Mouse (Mus musculus) liver, embryonic 18 days (tissue): ENCODE data around the gene Spaca5. TPM values are rescaled to one million over a fixed set of nuclear protein-coding genes. Genes with fewer than 3 reads are reported as not detected.

Source experiments
- polyA plus RNA-seq: library from polyadenylated mRNA; depleted of rRNA; stranded (reverse); fragments of >200 nt; gene quantifications from 2 replicates; pipeline ENCODE4 v1.2.3, GENCODE M21; 2012; rRNA removed

The Spaca5 gene
- not detected in 2 replicates for polyA plus RNA-seq

DNA sequence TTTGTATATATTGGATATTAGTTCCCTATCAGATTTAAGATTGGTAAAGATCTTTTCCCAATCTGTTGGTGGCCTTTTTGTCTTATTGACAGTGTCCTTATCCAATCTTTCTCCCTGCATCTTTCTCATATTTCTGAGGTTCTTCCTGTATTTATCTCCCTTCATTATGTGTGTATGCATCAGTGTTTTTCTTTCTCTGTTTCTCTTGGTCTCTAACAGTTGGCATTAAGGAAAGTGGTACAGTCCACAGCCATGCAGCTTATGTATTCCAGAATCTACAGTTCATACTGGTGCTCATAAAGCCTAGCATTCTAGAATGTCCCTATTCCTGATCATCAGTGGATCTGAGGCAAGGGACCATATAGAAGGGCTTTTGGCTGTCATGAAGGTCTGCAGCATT lies at the start of gene Spaca5:
Spaca5 (plus strand) TSS at position 301 of the 400 bp plus-strand sequence.

DNA sequence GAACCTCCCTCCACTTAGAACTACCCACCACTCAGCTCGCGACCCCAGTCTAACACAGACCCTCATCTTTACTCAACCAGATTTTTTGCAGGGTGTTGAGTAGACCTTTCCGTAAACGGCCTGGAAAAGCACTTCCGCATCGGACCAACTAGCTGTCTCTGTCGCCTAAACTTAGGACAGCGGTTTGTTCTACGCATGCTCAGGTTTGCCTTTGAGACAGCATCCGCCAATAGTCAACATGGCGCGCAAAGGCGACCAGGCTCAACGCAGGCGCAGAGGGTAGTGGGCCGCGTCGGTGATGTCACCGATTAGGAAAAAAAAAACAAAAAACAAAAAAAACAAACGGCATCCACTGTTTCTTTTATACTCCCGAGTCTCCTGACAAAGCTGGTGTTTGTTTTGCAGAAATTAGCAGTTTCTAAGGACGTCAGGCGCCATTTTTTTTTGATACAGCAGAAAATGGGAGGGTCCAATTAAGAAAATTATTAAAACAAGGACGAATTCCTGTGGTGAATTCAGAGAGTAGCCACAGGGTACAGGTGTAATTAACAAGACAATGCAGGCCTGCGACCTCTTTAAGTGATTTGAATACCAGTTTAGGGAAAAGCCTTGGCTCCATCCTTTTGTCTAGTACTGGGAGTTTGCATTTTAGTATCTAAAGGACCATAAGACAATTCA lies 6.2 kb upstream of the Spaca5 start, which contains the start of gene Zfp182:
Zfp182 (minus strand) TSS at position 451 of the 678 bp plus-strand sequence.

DNA sequence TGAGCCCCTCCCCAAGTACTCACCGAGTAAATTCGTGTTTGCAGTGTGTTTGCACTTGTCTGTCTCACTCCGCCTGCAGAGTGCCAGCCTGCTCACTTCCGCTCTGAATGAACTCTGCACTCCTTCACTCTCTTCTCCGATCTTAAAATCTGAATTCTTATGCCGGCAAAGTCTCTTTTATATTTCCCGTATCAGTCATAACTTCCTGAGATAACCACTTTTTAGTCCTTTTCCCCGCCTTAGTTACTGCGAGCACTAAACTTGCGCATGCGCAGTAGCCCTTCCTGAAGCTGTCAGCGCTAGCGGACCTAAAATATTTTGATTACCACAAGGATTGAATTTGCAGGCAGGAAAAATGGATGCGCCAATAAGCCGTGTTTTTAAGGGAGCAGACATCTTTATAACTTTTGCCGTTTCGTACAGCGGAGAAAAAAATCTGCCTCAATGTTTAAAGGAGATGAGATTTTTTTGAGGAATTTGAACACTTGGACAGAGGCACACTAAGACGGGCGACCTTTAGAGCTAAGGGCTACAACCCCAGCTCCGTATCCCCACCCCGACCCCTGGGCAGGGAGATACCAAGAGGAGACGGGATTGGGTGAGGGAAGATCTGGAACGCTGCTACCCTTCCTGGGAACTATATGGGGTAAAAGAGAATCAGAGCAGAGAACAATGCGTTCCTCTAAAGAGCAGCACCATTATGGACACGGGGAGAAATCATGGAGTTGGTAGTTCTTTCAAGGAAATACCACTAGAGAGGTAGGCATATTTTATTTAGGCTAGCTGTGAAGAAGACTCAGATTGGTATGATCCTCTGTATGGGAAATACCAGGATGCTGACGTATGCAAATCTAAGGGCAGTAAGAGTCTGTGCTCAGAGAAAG lies 21.0 kb downstream of the Spaca5 start, which contains the start of gene Zfp300:
Zfp300 (minus strand) TSS at position 545 of the 884 bp plus-strand sequence.

DNA sequence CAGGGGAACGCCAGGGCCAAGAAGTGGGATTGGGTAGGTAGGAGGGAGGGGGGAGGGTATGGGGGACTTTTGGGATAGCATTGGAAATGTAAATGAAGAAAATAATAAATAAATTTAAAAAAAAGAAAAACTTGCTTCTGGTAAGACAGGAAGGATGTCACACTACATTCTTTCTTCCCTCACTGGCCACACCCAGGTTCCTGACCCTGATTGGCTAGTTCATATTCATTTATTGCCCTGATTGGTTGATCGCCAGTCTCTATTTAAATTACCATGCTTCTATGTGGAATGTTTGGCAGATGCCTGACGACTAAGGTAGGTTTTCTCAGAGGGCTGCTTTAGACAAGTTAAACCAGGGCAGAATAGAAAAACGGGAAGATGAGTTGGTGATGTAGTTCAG lies 47.3 kb downstream of the Spaca5 start, which contains the start of gene Ssxa1:
Ssxa1 (plus strand) TSS at position 301 of the 400 bp plus-strand sequence.

Other genes with a start within 250 kb of the Spaca5 start
- gene Timp1, start 198.2 kb upstream of the Spaca5 start, polyA plus RNA-seq = 1.3 and 1.9 TPM in 2 replicates
- 0.01 and 0.05 TPM in 2 replicates for gene Syn1, start 147.4 kb upstream of the Spaca5 start, polyA plus RNA-seq
- gene Cfp, start 136.9 kb upstream of the Spaca5 start, polyA plus RNA-seq = 53.3 and 55.8 TPM in 2 replicates
- gene Elk1, start 117.8 kb upstream of the Spaca5 start, polyA plus RNA-seq = 2.9 and 3.5 TPM in 2 replicates
- 15.5 and 15.7 TPM in 2 replicates for gene Uxt, start 106.4 kb upstream of the Spaca5 start, polyA plus RNA-seq
- gene Zfp182, start 6.1 kb upstream of the Spaca5 start, polyA plus RNA-seq = 1.7 and 1.8 TPM in 2 replicates
- gene Zfp300, start 21.1 kb downstream of the Spaca5 start, polyA plus RNA-seq = 0.05 TPM in 2 replicates
- gene Ssxa1, start 47.4 kb downstream of the Spaca5 start, polyA plus RNA-seq = not detected in 2 replicates
- gene Gm21876, start 107.2 kb downstream of the Spaca5 start, polyA plus RNA-seq = not detected in 2 replicates